Mouse (Mus musculus): ENCODE measurements around the gene Ift122. TPM values are rescaled to one million over a fixed set of nuclear protein-coding genes. Genes with fewer than 3 reads are reported as not detected.

The Ift122 gene
- polyA plus RNA-seq, 1 experiment: 19.1 TPM

- no peaks in the 10 kb centered on the region for H3K4me1 ChIP-seq (ENCODE audit: control insufficient read depth, insufficient read depth, low read length)
- no peak for TF ChIP-seq POLR2A (IDR thresholded peaks at IDR 0.05; ENCODE audit: low read depth, low read length)
- TF ChIP-seq CTCF (IDR thresholded peaks at IDR 0.05; ENCODE audit: borderline replicate concordance, insufficient read depth, low read length): no peak
- H3K4me3 ChIP-seq (ENCODE audit: insufficient read depth, low read length): no peak overlapping the region
- H3K27ac ChIP-seq (ENCODE audit: insufficient read depth, low read length): no peak overlapping the region
Observed at GRCm38 (mm10) chr6:115954506-115955074, 101.3 kb downstream of the Ift122 start.

- Histone ChIP-seq H3K4me3 (ENCODE audit: insufficient read depth, low read length) (no peak overlapping the region), H3K4me1 (ENCODE audit: control insufficient read depth, insufficient read depth, low read length) (no peaks in the 10 kb centered on the region), H3K27ac (ENCODE audit: insufficient read depth, low read length) (no peak overlapping the region)
- TF ChIP-seq POLR2A (IDR thresholded peaks at IDR 0.05; ENCODE audit: low read depth, low read length) (no peak), CTCF (IDR thresholded peaks at IDR 0.05; ENCODE audit: borderline replicate concordance, insufficient read depth, low read length) (no peak)
Observed at GRCm38 (mm10) chr6:115955169-115955568, 101.9 kb downstream of the Ift122 start.

GRCm38 (mm10) chr6:115955664-115956063 is 102.4 kb downstream of the Ift122 start:
- no peak overlapping the region for H3K4me3 ChIP-seq (ENCODE audit: insufficient read depth, low read length)
- H3K27ac ChIP-seq (ENCODE audit: insufficient read depth, low read length): no peak overlapping the region
- H3K4me1 ChIP-seq (ENCODE audit: control insufficient read depth, insufficient read depth, low read length): no peaks in the 10 kb centered on the region
- TF ChIP-seq POLR2A (IDR thresholded peaks at IDR 0.05; ENCODE audit: low read depth, low read length) (no peak), CTCF (IDR thresholded peaks at IDR 0.05; ENCODE audit: borderline replicate concordance, insufficient read depth, low read length) (no peak)

- no peak overlapping the region for H3K27ac ChIP-seq (ENCODE audit: insufficient read depth, low read length)
- H3K4me1 ChIP-seq (ENCODE audit: control insufficient read depth, insufficient read depth, low read length): no peaks in the 10 kb centered on the region
- TF ChIP-seq CTCF (IDR thresholded peaks at IDR 0.05; ENCODE audit: borderline replicate concordance, insufficient read depth, low read length) (no peak), POLR2A (IDR thresholded peaks at IDR 0.05; ENCODE audit: low read depth, low read length) (no peak)
- H3K4me3 ChIP-seq (ENCODE audit: insufficient read depth, low read length): no peak overlapping the region
Observed at GRCm38 (mm10) chr6:115956418-115956921, 103.2 kb downstream of the Ift122 start.

- Histone ChIP-seq H3K4me3 (ENCODE audit: insufficient read depth, low read length) (no peak overlapping the region), H3K27ac (ENCODE audit: insufficient read depth, low read length) (no peak overlapping the region), H3K4me1 (ENCODE audit: control insufficient read depth, insufficient read depth, low read length) (0 out of 2 replicates have a peak, but pooled peaks cover 3% of the 10 kb centered on the region)
- no peak for TF ChIP-seq CTCF (IDR thresholded peaks at IDR 0.05; ENCODE audit: borderline replicate concordance, insufficient read depth, low read length)
- no peak for TF ChIP-seq POLR2A (IDR thresholded peaks at IDR 0.05; ENCODE audit: low read depth, low read length)
Observed at GRCm38 (mm10) chr6:115956922-115957601, 103.8 kb downstream of the Ift122 start.

- no peak overlapping the region for H3K4me3 ChIP-seq (ENCODE audit: insufficient read depth, low read length)
- TF ChIP-seq POLR2A (IDR thresholded peaks at IDR 0.05; ENCODE audit: low read depth, low read length) (no peak), CTCF (IDR thresholded peaks at IDR 0.05; ENCODE audit: borderline replicate concordance, insufficient read depth, low read length) (no peak)
- no peak overlapping the region for H3K27ac ChIP-seq (ENCODE audit: insufficient read depth, low read length)
- H3K4me1 ChIP-seq (ENCODE audit: control insufficient read depth, insufficient read depth, low read length): 0 out of 2 replicates have a peak, but pooled peaks cover 3% of the 10 kb centered on the region
Observed at GRCm38 (mm10) chr6:115957681-115958080, 104.4 kb downstream of the Ift122 start.

GRCm38 (mm10) chr6:115958445-115958844 is 105.2 kb downstream of the Ift122 start:
- 0 out of 2 replicates have a peak, but pooled peaks cover 3% of the 10 kb centered on the region for H3K4me1 ChIP-seq (ENCODE audit: control insufficient read depth, insufficient read depth, low read length)
- no peak overlapping the region for H3K27ac ChIP-seq (ENCODE audit: insufficient read depth, low read length)
- no peak overlapping the region for H3K4me3 ChIP-seq (ENCODE audit: insufficient read depth, low read length)
- TF ChIP-seq CTCF (IDR thresholded peaks at IDR 0.05; ENCODE audit: borderline replicate concordance, insufficient read depth, low read length) (no peak), POLR2A (IDR thresholded peaks at IDR 0.05; ENCODE audit: low read depth, low read length) (no peak)

- TF ChIP-seq CTCF (IDR thresholded peaks at IDR 0.05; ENCODE audit: borderline replicate concordance, insufficient read depth, low read length) (no peak), POLR2A (IDR thresholded peaks at IDR 0.05; ENCODE audit: low read depth, low read length) (no peak)
- H3K27ac ChIP-seq (ENCODE audit: insufficient read depth, low read length): no peak overlapping the region
- 0 out of 2 replicates have a peak, but pooled peaks cover 3% of the 10 kb centered on the region for H3K4me1 ChIP-seq (ENCODE audit: control insufficient read depth, insufficient read depth, low read length)
Observed at GRCm38 (mm10) chr6:115959151-115959691, 106.0 kb downstream of the Ift122 start.

GRCm38 (mm10) chr6:115960322-115960721 is 107.1 kb downstream of the Ift122 start:
- Histone ChIP-seq H3K4me3 (ENCODE audit: insufficient read depth, low read length) (no peak overlapping the region), H3K4me1 (ENCODE audit: control insufficient read depth, insufficient read depth, low read length) (0 out of 2 replicates have a peak, but pooled peaks cover 3% of the 10 kb centered on the region), H3K27ac (ENCODE audit: insufficient read depth, low read length) (no peak overlapping the region)
- no peak for TF ChIP-seq POLR2A (IDR thresholded peaks at IDR 0.05; ENCODE audit: low read depth, low read length)
- no peak for TF ChIP-seq CTCF (IDR thresholded peaks at IDR 0.05; ENCODE audit: borderline replicate concordance, insufficient read depth, low read length)

More at GRCm38 (mm10) chr6:115959151-115959691, 106.0 kb downstream of the Ift122 start:
- no peak overlapping the region for H3K4me3 ChIP-seq (ENCODE audit: insufficient read depth, low read length)

GRCm38 (mm10) chr6:115961743-115962142 is 108.5 kb downstream of the Ift122 start:
- TF ChIP-seq POLR2A (IDR thresholded peaks at IDR 0.05; ENCODE audit: low read depth, low read length): no peak
- TF ChIP-seq CTCF (IDR thresholded peaks at IDR 0.05; ENCODE audit: borderline replicate concordance, insufficient read depth, low read length): no peak
- Histone ChIP-seq H3K27ac (ENCODE audit: insufficient read depth, low read length) (no peak overlapping the region), H3K4me1 (ENCODE audit: control insufficient read depth, insufficient read depth, low read length) (0 out of 2 replicates have a peak, but pooled peaks cover 3% of the 10 kb centered on the region), H3K4me3 (ENCODE audit: insufficient read depth, low read length) (no peak overlapping the region)

All from embryonic fibroblast, embryonic 13.5 days (primary cell).